Mouse (Mus musculus) stomach, postnatal 0 days (tissue): ENCODE measurements around the gene Cdh23. TPM values are rescaled to one million over a fixed set of nuclear protein-coding genes. Genes with fewer than 3 reads are reported as not detected.

ENCODE experiments used
- ATAC-seq: fragments of 200-750 bp; cut with Nextera tagmentation; 2 replicates; pipeline ENCODE4 v1.8.0; 2017; ENCODE audit not compliant: low FRiP score, low TSS enrichment
- DNase-seq: peaks from one replicate; pipeline ENCODE4 v3.0.0-alpha.2; 2016; ENCODE audit warnings: low spot score
- H3K27ac ChIP-seq: fragments of 300-500 bp; sonication (generic); replicated peaks from 2 replicates; pipeline ENCODE4 v1.5.1; 2014; ENCODE audit warnings: mild to moderate bottlenecking, control low read depth
- H3K27me3 ChIP-seq: fragments of 300-500 bp; sonication (generic); 2 replicates; pipeline ENCODE4 v1.6.1; 2014; ENCODE audit warnings: low read length; ENCODE audit not compliant: control insufficient read depth, insufficient read depth
- H3K36me3 ChIP-seq: fragments of 300-500 bp; sonication (generic); 2 replicates; pipeline ENCODE4 v1.6.1; 2014; ENCODE audit warnings: low read length, mixed read lengths; ENCODE audit not compliant: control insufficient read depth, insufficient read depth
- H3K4me1 ChIP-seq: fragments of 300-500 bp; sonication (generic); replicated peaks from 2 replicates; pipeline ENCODE4 v1.6.1; 2014; ENCODE audit warnings: antibody characterized with exemption; ENCODE audit not compliant: control insufficient read depth, insufficient read depth
- H3K4me2 ChIP-seq: fragments of 300-500 bp; sonication (generic); replicated peaks from 2 replicates; pipeline ENCODE4 v1.6.1; 2014; ENCODE audit warnings: low read depth, mild to moderate bottlenecking, control low read depth, moderate library complexity
- H3K4me3 ChIP-seq: fragments of 300-500 bp; sonication (generic); 2 replicates; pipeline ENCODE4 v1.5.1; 2014; ENCODE audit warnings: low read depth, low read length, control low read depth
- H3K9ac ChIP-seq: fragments of 300-500 bp; sonication (generic); 2 replicates; pipeline ENCODE4 v1.6.1; 2014; ENCODE audit warnings: mild to moderate bottlenecking, low read length, control low read depth, mixed read lengths
- H3K9me3 ChIP-seq: fragments of 300-500 bp; sonication (generic); 2 replicates; pipeline ENCODE4 v1.6.1; 2016; ENCODE audit warnings: low read length; ENCODE audit not compliant: control insufficient read depth
- CTCF ChIP-seq: IDR thresholded peaks from 2 replicates; pipeline ENCODE4 v1.5.1; 2016; ENCODE audit warnings: antibody characterized with exemption, low read depth, mild to moderate bottlenecking, moderate library complexity
- EP300 ChIP-seq: optimal IDR thresholded peaks from 2 replicates; pipeline ENCODE3; 2016; ENCODE audit warnings: antibody characterized with exemption
- WGBS: fragments of 180-500 bp; shearing (Covaris S2); extraction: QIAGEN DNeasy Blood & Tissue Kit; methylation state at CpG from one replicate; pipeline ENCODE4 v1.1.7; 2014; 5-methylcytosine and 5-hydroxymethylcytosine counted together
- polyA plus RNA-seq: library from polyadenylated mRNA; unstranded; fragments of >200 nt; fragmentation: Nextera tagmentation; extraction: Ambion mirVana; gene quantifications from 2 replicates; pipeline ENCODE4 v1.2.1, GENCODE M21; 2015

The Cdh23 gene
- polyA plus RNA-seq, 1 experiment from 2014 or later, result 0.18 TPM

DNA sequence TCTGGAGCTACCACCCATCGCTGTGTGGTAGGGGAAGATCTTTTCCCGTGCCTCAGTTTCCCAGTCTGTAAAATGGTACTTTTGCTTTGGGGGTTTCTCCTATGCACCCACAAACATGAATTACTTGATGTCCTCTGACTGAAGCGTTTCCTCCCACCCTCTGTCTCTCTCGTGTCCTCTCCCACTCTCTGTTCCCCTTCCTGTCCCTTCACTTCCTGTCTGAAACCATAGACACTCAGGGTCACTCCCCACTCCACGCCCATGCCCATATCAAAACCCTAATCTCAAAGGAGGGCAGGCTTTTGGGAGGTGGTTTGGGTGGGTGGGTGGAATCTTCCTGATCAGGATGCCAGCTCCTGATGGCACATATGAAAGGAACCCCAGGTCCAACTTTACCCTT is 221.7 kb downstream of the Cdh23 start:
- H3K4me1 ChIP-seq, result no peaks in the 10 kb centered on the region
- H3K27me3 ChIP-seq, result no peaks in the 10 kb centered on the region
- no peak overlapping the region for H3K27ac ChIP-seq
- H3K9ac ChIP-seq, result no peak overlapping the region
- ATAC-seq (no peak), DNase-seq (no peak)
- no peaks in the 10 kb centered on the region for H3K9me3 ChIP-seq
- no peak overlapping the region for H3K4me3 ChIP-seq
- TF ChIP-seq CTCF, result no peak
- no peak for TF ChIP-seq EP300
- no peak overlapping the region for H3K4me2 ChIP-seq
- H3K36me3 ChIP-seq, result no peaks in the 10 kb centered on the region
- 73% methylated on average over 5 of the region's 5 CpGs for WGBS

DNA sequence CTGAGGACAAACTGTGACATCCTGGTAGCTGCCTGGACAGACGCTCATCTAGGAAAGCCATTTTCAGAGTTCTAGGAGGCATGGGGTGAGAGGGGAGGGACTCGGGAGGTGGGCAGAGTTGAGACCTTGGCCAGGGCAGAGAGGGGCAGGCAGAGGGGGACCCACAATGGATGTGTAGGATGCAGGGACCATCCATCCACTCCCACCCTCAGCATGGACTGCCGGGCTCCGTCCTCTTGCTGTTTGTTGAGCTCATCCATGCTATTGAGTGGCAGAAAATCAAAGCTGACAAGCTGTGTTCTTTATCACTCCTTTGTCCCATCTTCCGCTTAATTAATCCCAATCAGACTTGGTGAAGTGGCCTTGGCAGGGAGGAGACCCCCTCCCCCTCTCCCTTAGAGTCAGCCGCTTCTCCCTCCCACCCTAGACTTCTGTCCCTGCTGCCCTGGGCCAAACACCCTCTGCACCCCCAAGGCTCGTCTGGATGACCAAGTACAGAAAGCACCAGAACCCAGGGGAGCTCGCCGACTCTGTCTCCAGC is 222.4 kb downstream of the Cdh23 start:
- H3K4me1 ChIP-seq, result no peaks in the 10 kb centered on the region
- H3K4me2 ChIP-seq, result no peak overlapping the region
- no peak overlapping the region for H3K9ac ChIP-seq
- DNase-seq, result no peak
- no peak overlapping the region for H3K4me3 ChIP-seq
- TF ChIP-seq CTCF (no peak), EP300 (no peak)
- 67% methylated on average over 9 of the region's 9 CpGs for WGBS
- no peak overlapping the region for H3K27ac ChIP-seq
- no peaks in the 10 kb centered on the region for H3K27me3 ChIP-seq
- no peaks in the 10 kb centered on the region for H3K36me3 ChIP-seq
- no peaks in the 10 kb centered on the region for H3K9me3 ChIP-seq
- no peak for ATAC-seq

DNA sequence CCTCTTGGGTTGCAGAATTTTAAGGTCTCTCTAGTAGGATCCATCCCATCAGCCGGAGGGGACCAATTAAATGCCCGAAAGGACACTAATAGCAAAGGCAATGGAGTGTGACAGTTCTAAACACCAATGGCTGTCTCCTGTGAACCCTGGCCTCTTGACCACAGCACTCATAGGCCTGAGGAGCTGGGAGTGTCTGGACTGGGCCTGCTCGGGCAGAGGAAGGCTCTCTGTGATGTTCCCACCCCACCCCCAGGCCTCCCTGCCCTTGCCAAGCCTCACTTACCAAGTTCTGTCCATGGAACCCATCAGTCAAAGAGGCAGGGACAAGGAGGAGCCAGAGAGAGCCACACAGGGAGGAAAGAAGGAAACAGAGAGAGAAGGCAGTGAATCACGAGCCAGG is 228.5 kb downstream of the Cdh23 start:
- ATAC-seq (no peak), DNase-seq (no peak)
- no peaks in the 10 kb centered on the region for H3K4me1 ChIP-seq
- 57% methylated on average over 4 of the region's 4 CpGs for WGBS
- no peak overlapping the region for H3K27ac ChIP-seq
- no peak overlapping the region for H3K9ac ChIP-seq
- no peaks in the 10 kb centered on the region for H3K27me3 ChIP-seq
- TF ChIP-seq CTCF (no peak), EP300 (no peak)
- no peak overlapping the region for H3K4me2 ChIP-seq
- H3K9me3 ChIP-seq, result no peaks in the 10 kb centered on the region
- no peak overlapping the region for H3K4me3 ChIP-seq
- H3K36me3 ChIP-seq, result no peaks in the 10 kb centered on the region

DNA sequence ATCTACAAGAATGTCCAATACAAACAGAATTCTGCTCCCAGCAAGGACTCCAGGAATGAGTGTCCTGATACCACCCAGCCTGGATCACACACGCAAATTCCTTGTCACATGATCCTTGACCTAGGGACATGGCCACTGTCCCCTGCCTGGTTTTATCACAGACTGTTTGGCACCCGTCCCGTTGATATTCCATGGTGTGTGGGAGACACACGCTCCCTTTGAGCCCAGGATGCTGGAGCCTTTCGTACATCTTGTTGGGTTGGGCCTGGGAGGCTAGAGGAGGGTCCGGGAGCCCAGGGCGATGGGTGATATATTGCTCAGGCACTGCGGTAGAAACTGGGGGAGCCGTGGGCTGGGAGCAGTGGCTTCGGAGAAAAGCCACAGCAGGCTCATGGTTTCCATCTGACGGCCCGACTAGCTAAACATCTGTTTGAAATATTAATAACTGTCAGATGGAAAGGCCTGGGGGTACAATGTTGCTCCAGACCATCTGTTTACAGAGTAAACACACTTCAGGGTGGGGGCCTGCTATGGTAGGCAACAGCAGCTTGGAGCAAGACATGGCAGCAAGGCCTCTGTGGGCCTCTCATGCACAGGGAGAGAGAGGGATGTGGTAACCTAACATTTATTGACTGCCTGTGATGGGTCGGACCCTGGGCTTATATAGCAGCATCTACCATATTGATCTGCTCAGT is 232.2 kb downstream of the Cdh23 start:
- Histone ChIP-seq H3K27me3 (no peaks in the 10 kb centered on the region), H3K4me1 (no peaks in the 10 kb centered on the region), H3K4me2 (no peak overlapping the region), H3K9ac (no peak overlapping the region), H3K36me3 (no peaks in the 10 kb centered on the region), H3K9me3 (no peaks in the 10 kb centered on the region), H3K4me3 (no peak overlapping the region), H3K27ac (no peak overlapping the region)
- no peak for TF ChIP-seq EP300
- no peak for TF ChIP-seq CTCF
- ATAC-seq (no peak), DNase-seq (no peak)
- WGBS, result 53% methylated on average over 13 of the region's 13 CpGs

DNA sequence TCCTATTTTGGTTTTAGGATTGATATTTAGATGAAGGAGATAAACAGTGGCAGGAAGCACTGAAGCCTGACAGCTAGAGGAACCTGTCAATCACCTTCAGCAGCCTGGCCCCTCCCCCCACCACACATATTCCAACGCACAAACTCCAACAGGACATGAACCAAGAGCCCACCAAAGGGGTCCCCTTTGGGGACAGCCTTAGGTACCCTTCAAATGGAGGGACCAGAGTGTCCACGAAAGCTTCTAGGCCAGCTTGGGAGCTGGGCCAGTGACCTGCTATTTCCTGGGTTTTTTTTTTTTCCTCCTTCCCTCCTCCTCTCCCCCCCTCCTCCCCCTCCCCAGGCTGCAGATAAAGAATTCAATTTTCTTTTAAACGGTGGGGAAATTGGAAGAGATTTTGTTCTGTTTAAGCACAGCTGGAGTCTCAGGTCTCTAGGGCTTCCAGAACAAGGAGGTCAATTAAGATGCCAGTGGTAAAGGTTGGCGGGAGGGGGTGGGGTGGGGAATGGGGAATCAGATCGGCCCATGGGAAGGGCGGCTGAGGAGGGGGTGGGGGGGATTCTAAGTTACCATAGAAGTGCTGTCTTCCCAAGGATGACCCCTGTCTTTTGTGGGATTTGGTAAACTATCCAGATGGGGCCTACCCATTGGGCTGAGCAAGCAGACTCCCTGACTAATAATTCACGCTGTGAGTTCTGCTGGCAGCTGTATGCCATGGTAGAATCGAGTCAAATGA is 239.5 kb downstream of the Cdh23 start:
- Histone ChIP-seq H3K27ac (no peak overlapping the region), H3K4me1 (no peaks in the 10 kb centered on the region), H3K9ac (no peak overlapping the region), H3K9me3 (no peaks in the 10 kb centered on the region), H3K27me3 (no peaks in the 10 kb centered on the region), H3K4me3 (no peak overlapping the region), H3K36me3 (no peaks in the 10 kb centered on the region), H3K4me2 (no peak overlapping the region)
- TF ChIP-seq CTCF, result no peak
- TF ChIP-seq EP300, result no peak
- ATAC-seq (no peak), DNase-seq (no peak)
- WGBS, result 35% methylated on average over 8 of the region's 8 CpGs

DNA sequence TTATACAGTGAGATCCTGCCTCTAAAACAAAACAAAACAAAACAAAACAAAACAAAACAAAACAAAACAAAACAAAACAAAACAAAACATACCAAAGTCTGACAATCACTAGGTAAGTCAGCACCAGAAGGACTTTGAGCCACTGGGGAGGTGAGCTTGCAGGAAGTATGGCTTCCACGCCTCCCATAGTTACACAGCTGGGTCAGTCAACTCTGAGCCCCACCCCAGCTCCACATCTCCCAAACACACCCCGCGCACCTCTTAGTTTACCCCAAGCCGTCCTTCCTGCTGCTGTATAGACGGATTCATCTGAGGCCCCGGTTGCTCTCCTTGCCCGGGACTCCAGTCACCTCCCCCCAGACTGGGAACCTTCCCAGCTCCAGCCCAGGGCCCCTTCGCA is 241.1 kb downstream of the Cdh23 start:
- H3K9ac ChIP-seq, result no peak overlapping the region
- WGBS, result 50% methylated on average over 8 of the region's 8 CpGs
- ATAC-seq, result peak; percentile 80

More for the DNA sequence above, 241.1 kb downstream of the Cdh23 start:
- H3K4me3 ChIP-seq, result no peak overlapping the region
- no peaks in the 10 kb centered on the region for H3K27me3 ChIP-seq
- no peak overlapping the region for H3K4me2 ChIP-seq
- H3K9me3 ChIP-seq, result no peaks in the 10 kb centered on the region
- no peaks in the 10 kb centered on the region for H3K4me1 ChIP-seq
- H3K27ac ChIP-seq, result no peak overlapping the region
- TF ChIP-seq EP300 (no peak), CTCF (no peak)
- DNase-seq, result peak; percentile 54
- H3K36me3 ChIP-seq, result no peaks in the 10 kb centered on the region
